Mouse (Mus musculus) cerebellum, adult 2 months (tissue): ENCODE results near the gene Guca2b. TPM values are rescaled to one million over a fixed set of nuclear protein-coding genes. Genes with fewer than 3 reads are reported as not detected.

ENCODE experiments used
- DNase-seq, 2 experiments: peaks; one replicate each; pipeline ENCODE4 v3.0.0; 2021
- H3K27ac ChIP-seq: fragments of 200-500 bp; 2 replicates; pipeline ENCODE4 v1.5.1; 2012; ENCODE audit warnings: low read length, control low read depth, inconsistent platforms; ENCODE audit not compliant: insufficient read depth
- H3K27me3 ChIP-seq: fragments of 200-500 bp; 2 replicates; pipeline ENCODE4 v1.6.1; 2012; ENCODE audit warnings: inconsistent platforms, mild to moderate bottlenecking, low read length, moderate library complexity; ENCODE audit not compliant: control insufficient read depth, insufficient read depth
- H3K4me1 ChIP-seq: fragments of 200-500 bp; 2 replicates; pipeline ENCODE4 v1.6.1; 2011; ENCODE audit warnings: low read length; ENCODE audit not compliant: control insufficient read depth, insufficient read depth
- H3K4me3 ChIP-seq: fragments of 200-500 bp; replicated peaks from 2 replicates; pipeline ENCODE3; 2011; ENCODE audit warnings: mild to moderate bottlenecking, low read depth, low read length, control low read depth; ENCODE audit not compliant: insufficient read depth
- CTCF ChIP-seq: fragments of 200-500 bp; IDR thresholded peaks from 2 replicates; pipeline ENCODE4 v1.5.1; 2011; ENCODE audit warnings: low read depth, mild to moderate bottlenecking, control low read depth, low read length, moderate library complexity, borderline replicate concordance; ENCODE audit not compliant: insufficient read depth
- POLR2A ChIP-seq: fragments of 200-500 bp; IDR thresholded peaks from 2 replicates; pipeline ENCODE4 v1.6.1; 2011; ENCODE audit warnings: low read length, control low read depth, borderline replicate concordance; ENCODE audit not compliant: insufficient read depth
- WGBS: fragments of 180-500 bp; shearing (Covaris S2); methylation state at CpG from one replicate; pipeline ENCODE4 v1.1.7; 2018; 5-methylcytosine and 5-hydroxymethylcytosine counted together
- polyA plus RNA-seq: library from polyadenylated mRNA; depleted of rRNA; stranded (reverse); fragments of >200 nt; gene quantifications from 2 replicates; pipeline ENCODE4 v1.2.3, GENCODE M21; 2012; rRNA removed

Guca2b gene
- not detected in 2 replicates for polyA plus RNA-seq

DNA sequence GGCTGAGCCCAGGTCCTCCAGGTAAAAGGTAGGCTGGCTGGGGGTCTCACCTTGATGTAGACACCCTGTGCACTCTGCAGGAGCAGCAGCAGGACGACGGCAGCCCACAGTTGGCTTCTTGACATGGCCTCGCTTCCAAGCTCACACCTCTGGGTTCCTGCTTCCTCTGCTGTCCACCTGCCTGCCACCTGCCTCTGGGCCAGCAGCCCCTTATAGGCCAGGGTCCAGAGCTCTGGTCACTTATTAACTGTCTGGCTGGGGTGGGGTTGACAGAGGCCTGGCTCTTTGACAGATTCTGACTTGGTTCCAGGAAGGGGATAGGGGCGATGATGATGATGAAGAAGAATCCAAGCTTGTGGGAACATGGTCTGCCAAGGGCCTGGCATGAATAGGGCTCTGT lies at the start of gene Guca2b:
Gene Guca2b, minus strand, starts transcription at position 224 of the 400 bp plus-strand sequence.
- DNase-seq: no peak
- Histone ChIP-seq H3K27me3 (no peaks in the 10 kb centered on the region), H3K27ac (no peak within 1 kb of the TSS), H3K4me1 (no peaks in the 10 kb centered on the region), H3K4me3 (no peak within 1 kb of the TSS)
- no peak for TF ChIP-seq POLR2A
- no peak for TF ChIP-seq CTCF
- 77% methylated on average over 4 of the region's 4 CpGs for WGBS

DNA sequence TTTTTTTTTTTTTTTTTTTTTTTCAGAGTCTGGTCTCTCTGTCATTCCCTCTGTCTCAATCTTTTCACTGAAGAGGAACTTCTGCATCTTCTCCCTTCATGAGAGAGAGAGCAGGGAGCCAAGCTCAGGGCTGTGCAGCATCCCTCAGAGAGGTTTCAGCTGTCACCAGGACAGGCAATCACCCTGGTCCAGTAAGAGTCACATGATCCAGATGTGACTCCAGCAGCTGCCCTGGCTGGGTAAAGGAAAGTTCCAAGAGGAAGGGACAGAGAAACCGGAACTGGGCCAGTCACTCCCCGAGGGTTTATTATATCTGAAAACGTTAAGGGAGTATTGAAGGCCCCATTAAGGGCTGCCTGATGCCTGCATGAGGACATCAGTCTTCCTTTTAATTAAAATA lies 49.0 kb upstream of the Guca2b start:
- Histone ChIP-seq H3K4me1 (no peaks in the 10 kb centered on the region), H3K27me3 (no peaks in the 10 kb centered on the region), H3K27ac (no peak overlapping the region), H3K4me3 (no peak overlapping the region)
- no peak for DNase-seq
- 32% methylated on average over 3 of the region's 3 CpGs for WGBS
- no peak for TF ChIP-seq CTCF

DNA sequence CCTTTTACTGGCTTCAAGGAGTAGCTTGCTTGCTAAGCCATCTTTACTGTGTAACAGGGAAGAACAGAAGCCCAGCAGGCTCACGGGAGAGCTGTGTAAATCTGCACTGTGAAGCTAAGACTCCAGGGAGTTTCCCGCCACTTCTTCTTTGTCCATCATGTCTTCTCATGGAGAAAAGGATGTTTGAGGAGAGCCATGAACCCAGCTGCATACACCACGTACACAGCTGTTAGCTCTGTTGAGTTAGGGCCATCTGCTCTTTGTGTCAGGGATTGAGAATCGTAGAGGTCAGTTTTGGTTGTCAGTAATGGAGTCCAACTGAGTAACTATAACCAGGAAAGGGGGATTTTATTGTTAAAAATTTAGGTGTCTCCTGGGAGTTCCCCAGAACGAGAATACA lies 48.6 kb upstream of the Guca2b start:
- no peak overlapping the region for H3K4me3 ChIP-seq
- TF ChIP-seq CTCF (no peak), POLR2A (no peak)
- H3K4me1 ChIP-seq: no peaks in the 10 kb centered on the region
- WGBS: 77% methylated on average over 5 of the region's 5 CpGs
- DNase-seq: no peak
- H3K27me3 ChIP-seq: no peaks in the 10 kb centered on the region
- H3K27ac ChIP-seq: no peak overlapping the region

DNA sequence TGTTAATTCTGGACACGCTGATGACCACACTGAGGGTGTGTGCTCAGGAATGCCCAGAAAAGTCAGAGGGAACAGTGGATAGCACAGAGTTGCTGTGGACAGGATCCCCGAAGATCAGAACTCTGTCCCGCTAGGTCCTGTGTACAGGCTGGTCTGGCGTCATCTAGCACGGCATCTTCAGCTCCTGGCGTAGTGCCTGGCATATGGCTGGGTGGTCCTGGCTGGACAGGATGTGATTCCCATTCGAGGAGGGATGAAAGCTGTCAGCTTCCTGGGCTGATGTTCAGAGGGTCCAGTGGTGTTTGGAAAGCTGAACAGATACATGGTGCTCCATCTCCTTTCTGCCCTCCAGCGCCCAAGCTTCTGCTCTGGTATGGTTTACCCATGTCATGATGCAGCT lies 45.2 kb upstream of the Guca2b start:
- no peaks in the 10 kb centered on the region for H3K27me3 ChIP-seq
- WGBS: 60% methylated on average over 8 of the region's 8 CpGs

DNA sequence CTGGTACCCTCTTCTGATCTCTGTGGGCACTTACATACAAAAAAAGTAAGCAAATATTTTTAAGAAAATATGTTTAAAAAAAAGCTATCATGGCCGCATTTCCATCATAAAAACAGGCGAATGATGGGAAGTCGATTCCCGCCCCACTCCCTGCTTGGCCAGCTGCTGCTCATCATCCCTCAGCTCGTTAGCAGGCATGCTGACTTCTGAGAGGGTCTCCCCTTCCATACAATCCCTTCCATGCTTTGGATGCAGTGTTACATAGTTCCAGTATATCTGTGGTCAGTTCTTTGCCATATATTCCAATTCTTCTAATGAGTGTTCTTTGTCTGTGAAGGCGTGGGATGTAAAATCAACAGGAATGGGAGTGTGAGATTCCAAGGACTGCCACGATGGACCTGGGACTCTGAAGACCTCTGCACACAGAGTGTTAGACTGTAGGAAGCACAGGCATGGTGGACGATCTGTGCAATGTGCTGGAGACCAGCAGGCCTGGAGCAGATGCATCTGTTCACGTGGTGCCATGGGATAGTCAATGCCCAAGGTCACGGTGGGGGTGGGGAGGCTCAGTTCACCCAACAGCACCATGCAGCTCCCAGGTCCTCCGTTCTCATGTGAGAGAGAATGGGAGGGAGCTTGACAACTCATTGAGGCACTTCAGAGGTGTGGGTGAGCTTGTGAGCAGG lies 42.7 kb upstream of the Guca2b start:
- 87% methylated on average over 11 of the region's 11 CpGs for WGBS
- TF ChIP-seq POLR2A (no peak), CTCF (no peak)
- H3K27me3 ChIP-seq: no peaks in the 10 kb centered on the region
- no peak overlapping the region for H3K4me3 ChIP-seq
- DNase-seq: no peak
- no peaks in the 10 kb centered on the region; the same call in 1 of the 2 replicates for H3K4me1 ChIP-seq
- no peak overlapping the region for H3K27ac ChIP-seq

More for the DNA sequence above, 45.2 kb upstream of the Guca2b start:
- no peak for DNase-seq
- TF ChIP-seq POLR2A (no peak), CTCF (no peak)
- Histone ChIP-seq H3K27ac (no peak overlapping the region), H3K4me3 (no peak overlapping the region), H3K4me1 (no peaks in the 10 kb centered on the region)

DNA sequence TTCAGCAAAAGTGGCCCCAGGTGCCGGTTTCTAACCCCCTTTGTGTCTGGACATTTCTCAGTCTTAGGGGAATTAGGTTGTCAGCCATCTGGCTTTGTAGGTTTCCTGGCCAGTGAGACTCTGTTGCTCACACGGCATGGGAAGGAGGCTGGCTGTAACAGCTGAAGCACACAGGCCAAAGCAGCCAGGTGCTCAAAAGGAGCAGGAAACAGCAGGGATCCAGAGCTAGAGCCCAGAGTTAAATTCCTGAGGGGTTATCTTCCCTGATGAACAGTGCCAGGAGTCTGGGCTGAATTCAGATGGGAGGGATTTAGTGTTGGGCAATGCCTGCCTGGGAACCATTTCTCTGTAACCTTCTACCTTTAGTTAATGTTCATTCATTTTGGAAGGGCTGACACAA lies 39.6 kb upstream of the Guca2b start:
- no peak overlapping the region for H3K4me3 ChIP-seq
- WGBS: 8% methylated on average over 2 of the region's 2 CpGs
- peak; percentile 20 to 43 for DNase-seq
- TF ChIP-seq CTCF: no peak
- TF ChIP-seq POLR2A: no peak
- H3K27ac ChIP-seq: no peak overlapping the region
- H3K27me3 ChIP-seq: no peaks in the 10 kb centered on the region
- no peaks in the 10 kb centered on the region; the same call in 1 of the 2 replicates for H3K4me1 ChIP-seq

DNA sequence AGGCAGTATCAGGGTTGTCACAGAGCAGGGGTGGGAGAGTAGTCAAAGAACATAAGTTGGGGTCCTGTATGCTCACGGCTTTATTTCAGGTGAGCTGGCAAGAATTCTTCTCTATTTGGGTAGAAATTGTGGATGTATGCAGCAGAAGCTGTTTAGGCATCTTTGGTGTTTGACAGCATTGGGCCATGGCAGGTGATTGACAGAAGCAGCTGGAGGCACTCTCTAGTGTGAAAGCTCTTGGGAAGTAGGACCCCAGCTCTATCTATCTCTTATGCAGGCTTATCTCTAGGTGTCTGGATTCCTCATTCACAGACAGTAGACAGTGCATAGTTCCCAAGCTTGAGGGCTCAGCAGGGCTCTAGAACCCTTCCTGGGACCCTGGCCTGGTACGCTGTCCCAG lies 27.0 kb upstream of the Guca2b start:
- H3K4me1 ChIP-seq: no peaks in the 10 kb centered on the region; the same call in 1 of the 2 replicates
- H3K27ac ChIP-seq: no peak overlapping the region
- 91% methylated on average over 2 of the region's 2 CpGs for WGBS
- H3K4me3 ChIP-seq: no peak overlapping the region
- TF ChIP-seq CTCF (no peak), POLR2A (no peak)
- DNase-seq: no peak
- no peaks in the 10 kb centered on the region for H3K27me3 ChIP-seq

DNA sequence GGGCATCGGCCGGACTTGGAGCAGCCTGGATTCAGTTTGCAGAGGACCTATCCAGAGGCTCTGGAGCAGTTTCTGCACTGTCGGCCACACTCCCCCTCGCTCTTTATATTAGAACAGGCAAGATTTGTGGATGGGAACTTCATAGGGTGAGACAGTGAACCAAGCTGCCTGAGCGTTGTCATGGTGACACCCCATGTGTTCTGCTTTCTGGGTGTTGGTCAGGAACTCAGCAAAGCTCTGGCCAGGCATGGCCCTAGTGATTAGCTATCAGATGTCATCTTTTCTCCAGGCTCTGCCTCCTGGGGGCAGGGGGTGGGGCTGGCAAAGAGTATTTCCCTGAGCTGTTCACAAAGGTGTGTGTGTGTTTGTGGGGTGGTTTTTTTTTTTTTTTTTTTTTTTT lies 23.8 kb upstream of the Guca2b start:
- no peak overlapping the region for H3K27ac ChIP-seq
- no peaks in the 10 kb centered on the region; the same call in 1 of the 2 replicates for H3K4me1 ChIP-seq
- no peak overlapping the region for H3K4me3 ChIP-seq
- 38% methylated on average over 5 of the region's 5 CpGs for WGBS
- no peak for DNase-seq
- TF ChIP-seq POLR2A (no peak), CTCF (no peak)
- no peaks in the 10 kb centered on the region for H3K27me3 ChIP-seq

DNA sequence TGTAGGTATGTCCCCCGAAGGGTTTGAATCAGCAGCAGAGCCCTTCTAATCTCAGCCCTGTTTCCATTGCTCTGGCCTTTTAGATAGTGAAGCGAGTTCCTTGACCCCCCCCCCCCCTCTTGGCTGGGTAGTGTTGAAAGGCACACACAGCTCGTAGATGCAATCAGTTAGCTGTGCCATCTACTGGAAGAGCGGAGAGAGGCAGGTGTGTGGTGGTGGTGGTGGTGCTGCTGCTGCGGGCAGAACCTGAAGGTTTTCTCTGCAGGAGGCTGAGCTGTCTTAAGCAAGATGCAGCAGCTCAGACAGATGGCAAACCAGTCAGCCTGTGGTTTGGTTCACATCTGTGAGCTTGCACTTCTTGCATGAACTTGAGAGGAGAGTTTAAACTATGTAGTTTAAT lies 13.9 kb upstream of the Guca2b start:
- 37% methylated on average over 5 of the region's 5 CpGs for WGBS

More for the DNA sequence above, 13.9 kb upstream of the Guca2b start:
- Histone ChIP-seq H3K4me3 (no peak overlapping the region), H3K4me1 (no peaks in the 10 kb centered on the region; the same call in 1 of the 2 replicates), H3K27ac (no peak overlapping the region), H3K27me3 (no peaks in the 10 kb centered on the region)
- TF ChIP-seq CTCF (peak; percentile 25; the same call in 1 of the 2 replicates), POLR2A (no peak)
- no peak for DNase-seq
